Mouse (Mus musculus): ENCODE results near the gene Arid1b. TPM values are rescaled to one million over a fixed set of nuclear protein-coding genes. Genes with fewer than 3 reads are reported as not detected.

Gene Arid1b
- polyA plus RNA-seq, 1 experiment from 2014 or later: 12.5 TPM

DNA sequence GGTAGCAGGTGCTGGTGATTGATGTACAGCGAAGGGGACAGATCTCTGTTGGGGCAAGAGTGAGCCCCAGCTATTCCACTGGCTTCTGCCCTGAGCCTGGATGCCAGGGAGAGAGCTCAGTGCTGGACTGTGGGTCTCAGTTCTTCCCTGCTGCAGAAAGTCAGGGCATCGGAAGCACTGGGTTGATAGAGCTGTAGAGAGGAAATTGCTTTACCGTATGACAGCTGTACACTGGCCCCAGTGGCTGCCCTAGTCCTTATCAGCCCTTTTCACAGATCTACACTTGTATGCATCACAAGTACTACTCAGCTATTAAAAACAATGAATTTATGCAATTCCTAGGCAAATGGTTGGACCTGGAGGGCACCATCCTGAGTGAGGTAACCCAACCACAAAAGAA is 40.1 kb downstream of the Arid1b start:
- 94% methylated on average over 3 of the region's 3 CpGs for WGBS

DNA sequence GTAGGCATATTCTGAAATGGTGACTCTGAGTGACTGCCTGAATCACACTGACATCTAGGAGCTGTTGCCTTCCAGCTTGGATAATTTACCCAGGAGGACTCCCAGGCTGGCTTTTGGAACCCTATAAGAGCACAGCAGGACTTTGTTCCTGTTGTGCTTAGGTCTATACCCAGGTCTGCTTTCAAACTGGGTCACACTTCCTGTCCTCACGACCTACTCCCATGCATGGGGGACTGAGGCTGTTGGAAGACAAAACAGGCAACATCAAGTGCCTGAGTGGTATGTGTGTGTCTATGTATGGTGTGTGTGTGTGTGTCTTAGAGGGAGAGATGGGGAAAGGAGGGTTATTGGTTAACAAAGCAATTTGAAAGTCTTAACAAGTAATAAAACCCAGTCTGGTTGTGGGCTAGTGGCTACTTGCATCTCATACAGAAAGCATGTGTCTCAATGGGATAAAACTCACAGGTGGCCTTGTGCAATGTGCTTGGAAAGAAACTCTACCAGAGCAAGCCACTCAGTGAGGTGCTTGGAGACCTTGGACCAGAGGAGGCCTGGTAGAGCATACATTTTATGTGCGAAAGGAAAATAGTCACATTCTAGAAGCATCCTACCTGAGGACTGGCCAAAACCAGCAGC is 42.2 kb downstream of the Arid1b start:
- no peak for DNase-seq (ENCODE audit: low spot score)
- Histone ChIP-seq H3K4me3 (no peak overlapping the region), H3K27ac (peak overlapping the region; percentile 25; the same call in 1 of the 2 replicates), H3K4me1 (peaks cover 37% of the 10 kb centered on the region), H3K27me3 (ENCODE audit: low read depth, poor library complexity, severe bottlenecking) (no peaks in the 10 kb centered on the region), H3K36me3 (peaks cover 13% of the 10 kb centered on the region), H3K9me3 (replicated peaks) (no peaks in the 10 kb centered on the region)
- 59% methylated on average over 2 of the region's 2 CpGs for WGBS

More for the DNA sequence above, 40.1 kb downstream of the Arid1b start:
- H3K4me1 ChIP-seq: peaks cover 34% of the 10 kb centered on the region
- DNase-seq (ENCODE audit: low spot score): no peak
- H3K4me3 ChIP-seq: no peak overlapping the region
- H3K9me3 ChIP-seq (replicated peaks): no peaks in the 10 kb centered on the region
- H3K27ac ChIP-seq: no peak overlapping the region
- no peaks in the 10 kb centered on the region for H3K27me3 ChIP-seq (ENCODE audit: low read depth, poor library complexity, severe bottlenecking)
- H3K36me3 ChIP-seq: 0 out of 2 replicates have a peak, but pooled peaks cover 3% of the 10 kb centered on the region

DNA sequence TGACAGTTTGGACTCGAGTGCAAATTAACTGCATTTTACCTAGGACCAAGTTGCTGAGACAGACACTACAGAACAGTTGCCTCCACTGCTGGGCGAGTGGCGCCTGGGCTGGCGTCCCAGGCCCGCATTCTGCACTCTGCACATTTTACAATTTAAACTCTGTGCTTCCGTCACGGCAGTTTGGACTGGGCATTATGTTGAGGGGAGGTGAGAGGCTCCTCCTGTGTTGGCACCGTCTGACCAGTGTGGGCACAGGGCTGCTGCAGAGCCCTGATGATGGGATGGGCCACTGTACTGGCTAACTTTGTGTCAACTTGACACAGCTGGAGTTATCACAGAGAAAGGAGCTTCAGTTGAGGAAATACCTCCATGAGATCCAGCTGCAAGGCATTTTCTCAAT is 43.1 kb downstream of the Arid1b start:
- Histone ChIP-seq H3K27me3 (ENCODE audit: low read depth, poor library complexity, severe bottlenecking) (no peaks in the 10 kb centered on the region), H3K9me3 (replicated peaks) (no peaks in the 10 kb centered on the region), H3K4me1 (peaks cover 38% of the 10 kb centered on the region), H3K4me3 (no peak overlapping the region), H3K36me3 (peaks cover 22% of the 10 kb centered on the region), H3K27ac (no peak overlapping the region)
- no peak for DNase-seq (ENCODE audit: low spot score)
- WGBS: 90% methylated on average over 8 of the region's 8 CpGs

DNA sequence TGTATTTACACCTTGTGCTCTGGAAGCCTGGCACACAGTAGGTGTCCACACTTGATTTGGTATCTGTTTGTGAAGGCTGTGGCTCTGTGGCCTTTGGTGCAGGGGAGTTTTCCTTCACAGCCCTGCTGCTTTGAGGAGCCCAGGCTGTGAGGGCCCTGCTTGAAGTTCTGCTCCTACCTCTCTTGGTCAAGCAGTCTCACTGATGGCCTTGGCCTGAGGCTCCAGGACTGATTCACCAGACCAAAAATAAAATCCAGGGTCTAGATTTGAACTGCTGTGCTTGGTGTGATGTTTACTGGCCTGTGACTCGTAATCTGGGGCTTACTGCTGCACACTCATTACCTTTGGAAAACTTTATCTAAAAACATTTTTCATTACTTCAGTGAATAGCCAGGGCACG is 45.7 kb downstream of the Arid1b start:
- 89% methylated on average over 2 of the region's 2 CpGs for WGBS
- Histone ChIP-seq H3K9me3 (replicated peaks) (no peaks in the 10 kb centered on the region), H3K27me3 (ENCODE audit: low read depth, poor library complexity, severe bottlenecking) (no peaks in the 10 kb centered on the region), H3K36me3 (peaks cover 34% of the 10 kb centered on the region), H3K27ac (no peak overlapping the region), H3K4me3 (no peak overlapping the region), H3K4me1 (peaks cover 38% of the 10 kb centered on the region)
- DNase-seq (ENCODE audit: low spot score): no peak

DNA sequence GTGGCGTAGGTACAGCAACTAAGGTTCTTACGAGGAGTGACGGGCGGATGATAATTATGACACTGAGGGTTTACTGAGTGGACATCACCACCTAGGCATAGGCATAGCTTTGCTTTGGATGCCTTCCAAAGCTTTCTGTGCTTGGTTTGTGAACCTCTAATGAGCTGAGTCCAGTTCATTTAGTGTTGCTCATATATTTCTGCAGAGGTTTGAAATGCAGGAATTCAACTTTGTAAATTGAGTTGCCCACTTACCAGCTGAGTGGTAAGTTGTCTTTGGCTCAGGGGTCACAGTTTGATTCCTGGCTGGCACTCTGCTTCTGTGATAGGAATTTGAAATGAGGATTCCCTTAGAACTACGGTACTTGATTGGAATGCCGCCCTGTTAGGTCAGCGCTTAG is 49.7 kb downstream of the Arid1b start:
- H3K4me3 ChIP-seq: no peak overlapping the region
- peaks cover 31% of the 10 kb centered on the region for H3K36me3 ChIP-seq
- no peak for DNase-seq (ENCODE audit: low spot score)
- no peaks in the 10 kb centered on the region for H3K9me3 ChIP-seq (replicated peaks)
- 91% methylated on average over 7 of the region's 7 CpGs for WGBS
- no peaks in the 10 kb centered on the region for H3K27me3 ChIP-seq (ENCODE audit: low read depth, poor library complexity, severe bottlenecking)
- H3K4me1 ChIP-seq: peaks cover 16% of the 10 kb centered on the region
- H3K27ac ChIP-seq: no peak overlapping the region

DNA sequence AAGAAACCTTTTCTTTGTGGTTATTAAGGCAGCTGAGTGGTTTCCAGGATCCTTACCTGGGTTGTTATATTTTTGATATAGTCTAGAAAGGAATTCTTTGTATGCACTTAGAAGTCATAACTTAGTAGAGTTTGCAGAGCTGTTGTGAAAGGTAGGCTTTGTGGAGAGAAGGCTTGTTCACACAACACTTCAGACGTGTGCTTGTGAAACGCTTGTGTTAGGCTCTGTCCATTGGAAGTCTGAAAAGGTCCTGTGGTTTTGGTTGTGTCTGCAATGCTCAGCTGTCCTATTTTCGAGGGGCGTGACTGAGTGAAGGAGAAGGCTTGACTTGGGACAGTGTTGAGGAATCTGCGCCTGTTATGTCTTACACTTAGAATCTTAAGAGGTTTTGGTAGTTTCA is 51.5 kb downstream of the Arid1b start:
- H3K27me3 ChIP-seq (ENCODE audit: low read depth, poor library complexity, severe bottlenecking): no peaks in the 10 kb centered on the region
- H3K9me3 ChIP-seq (replicated peaks): no peaks in the 10 kb centered on the region
- 96% methylated on average over 5 of the region's 5 CpGs for WGBS
- no peak overlapping the region for H3K27ac ChIP-seq
- H3K4me3 ChIP-seq: no peak overlapping the region
- H3K36me3 ChIP-seq: peaks cover 41% of the 10 kb centered on the region
- H3K4me1 ChIP-seq: peaks cover 11% of the 10 kb centered on the region
- no peak for DNase-seq (ENCODE audit: low spot score)

DNA sequence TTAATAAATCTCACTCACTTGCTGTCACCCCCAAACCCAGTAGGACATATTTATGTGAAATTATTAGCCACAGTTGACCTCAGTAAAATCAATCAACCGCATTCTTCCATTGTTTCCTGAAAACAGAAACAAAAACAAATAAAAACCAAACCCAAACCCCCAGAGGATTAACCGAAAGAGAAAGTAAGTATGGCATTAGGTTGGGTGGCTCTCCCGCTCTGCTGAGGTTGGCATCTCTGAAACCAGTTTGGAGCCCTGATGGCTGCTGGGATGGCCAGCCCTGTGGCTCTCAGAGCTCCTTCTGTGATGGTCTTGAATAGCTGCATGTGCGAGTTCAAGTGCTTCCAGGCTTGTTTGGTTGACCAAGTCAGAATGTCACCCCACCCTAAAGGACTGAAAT is 53.2 kb downstream of the Arid1b start:
- no peak overlapping the region for H3K4me3 ChIP-seq
- H3K27ac ChIP-seq: no peak overlapping the region
- peaks cover 11% of the 10 kb centered on the region for H3K4me1 ChIP-seq
- no peaks in the 10 kb centered on the region for H3K27me3 ChIP-seq (ENCODE audit: low read depth, poor library complexity, severe bottlenecking)
- H3K9me3 ChIP-seq (replicated peaks): no peaks in the 10 kb centered on the region
- H3K36me3 ChIP-seq: peaks cover 32% of the 10 kb centered on the region; the same call in 1 of the 2 replicates
- no peak for DNase-seq (ENCODE audit: low spot score)
- WGBS: 90% methylated on average over 4 of the region's 4 CpGs

DNA sequence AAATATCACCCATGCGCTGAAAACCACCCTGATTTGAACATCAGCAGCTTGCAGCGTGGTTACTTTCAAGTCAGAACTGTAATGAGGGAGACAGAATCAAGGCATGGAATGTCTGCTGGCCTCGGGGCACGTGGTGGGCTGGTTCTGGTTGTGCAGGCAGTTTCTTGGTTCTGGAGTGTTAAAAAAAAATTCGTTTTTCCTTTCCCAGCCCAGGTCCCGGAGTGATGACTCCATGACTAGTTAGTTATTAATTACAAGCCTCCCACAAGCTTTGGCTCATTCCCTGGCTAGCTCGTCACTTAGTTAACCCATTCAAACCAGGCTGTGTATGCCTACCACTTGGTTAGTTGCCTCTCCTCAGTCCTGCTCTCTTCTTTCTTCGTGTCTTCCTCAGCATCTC is 56.1 kb downstream of the Arid1b start:
- H3K27me3 ChIP-seq (ENCODE audit: low read depth, poor library complexity, severe bottlenecking): no peaks in the 10 kb centered on the region
- 85% methylated on average over 8 of the region's 8 CpGs for WGBS
- H3K27ac ChIP-seq: no peak overlapping the region
- H3K4me3 ChIP-seq: no peak overlapping the region
- peaks cover 31% of the 10 kb centered on the region for H3K4me1 ChIP-seq
- no peaks in the 10 kb centered on the region for H3K9me3 ChIP-seq (replicated peaks)
- no peak for DNase-seq (ENCODE audit: low spot score)
- peaks cover 24% of the 10 kb centered on the region for H3K36me3 ChIP-seq

DNA sequence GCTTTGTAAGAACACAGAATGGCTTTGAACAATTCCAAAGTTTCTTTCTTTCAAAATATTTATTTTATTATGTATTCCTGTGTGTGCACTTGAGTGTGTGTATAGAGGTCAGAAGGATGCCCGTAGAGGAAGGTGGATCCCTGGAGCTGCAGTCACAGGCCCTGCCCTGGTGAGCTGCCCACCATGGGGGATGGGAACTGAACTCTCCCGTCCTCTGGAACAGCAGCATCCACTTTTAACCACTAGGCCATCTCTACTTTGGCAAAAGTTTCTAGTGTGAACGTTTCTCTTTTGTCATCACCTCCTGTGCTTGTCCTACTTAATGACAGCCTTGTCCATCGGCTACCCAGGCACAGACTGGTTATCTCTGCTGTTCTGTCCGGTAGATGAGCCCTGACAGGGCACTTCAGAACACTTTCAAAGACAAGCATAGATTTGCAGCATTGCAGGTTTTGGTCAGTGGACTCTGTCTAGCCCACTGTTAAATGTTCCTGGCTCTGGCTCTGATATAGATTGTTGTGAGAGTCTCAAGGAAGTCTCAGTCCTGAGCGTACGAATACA is 56.9 kb downstream of the Arid1b start:
- Histone ChIP-seq H3K27me3 (ENCODE audit: low read depth, poor library complexity, severe bottlenecking) (no peaks in the 10 kb centered on the region), H3K9me3 (replicated peaks) (no peaks in the 10 kb centered on the region), H3K36me3 (peaks cover 24% of the 10 kb centered on the region), H3K4me1 (peaks cover 35% of the 10 kb centered on the region), H3K27ac (no peak overlapping the region), H3K4me3 (no peak overlapping the region)
- DNase-seq (ENCODE audit: low spot score): no peak
- WGBS: 93% methylated on average over 7 of the region's 7 CpGs

DNA sequence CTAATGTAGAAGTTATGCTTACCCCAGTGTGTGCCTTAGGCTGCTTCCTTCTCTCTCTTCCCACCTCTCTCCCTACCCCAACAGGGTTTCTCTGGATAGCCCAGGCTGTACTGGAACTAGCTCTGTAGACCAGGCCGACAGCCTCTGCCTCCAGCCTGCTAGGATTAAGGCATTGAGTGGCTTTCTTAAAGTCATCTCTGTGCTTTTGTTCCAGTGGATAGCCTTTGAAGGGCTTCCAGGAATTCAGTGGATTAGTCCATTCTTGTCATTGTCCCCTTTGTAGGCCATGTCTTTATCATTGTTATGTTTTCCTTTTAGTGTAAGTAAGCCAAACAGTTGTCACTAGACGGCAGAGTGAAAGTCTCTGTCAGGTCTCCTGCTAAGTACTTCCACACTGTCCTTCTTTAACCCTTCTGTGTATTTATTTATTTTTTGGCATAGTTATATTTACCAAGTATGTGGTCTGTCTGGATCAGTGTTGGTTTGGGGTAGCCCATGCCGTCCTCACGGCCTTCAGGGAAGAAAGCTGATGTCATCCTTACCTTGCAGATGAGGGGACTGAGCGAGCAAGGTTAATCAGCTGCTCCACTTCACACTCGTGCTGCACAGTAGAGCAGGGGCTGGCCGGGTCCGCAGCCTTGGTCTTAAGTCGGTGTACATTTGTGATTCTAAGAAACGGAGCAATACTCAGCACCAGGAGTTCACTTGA is 58.1 kb downstream of the Arid1b start:
- no peak overlapping the region for H3K4me3 ChIP-seq
- no peaks in the 10 kb centered on the region for H3K9me3 ChIP-seq (replicated peaks)
- DNase-seq (ENCODE audit: low spot score): no peak
- no peak overlapping the region for H3K27ac ChIP-seq
- H3K4me1 ChIP-seq: peaks cover 47% of the 10 kb centered on the region
- no peaks in the 10 kb centered on the region for H3K27me3 ChIP-seq (ENCODE audit: low read depth, poor library complexity, severe bottlenecking)
- peaks cover 24% of the 10 kb centered on the region for H3K36me3 ChIP-seq
- WGBS: 88% methylated on average over 10 of the region's 10 CpGs

DNA sequence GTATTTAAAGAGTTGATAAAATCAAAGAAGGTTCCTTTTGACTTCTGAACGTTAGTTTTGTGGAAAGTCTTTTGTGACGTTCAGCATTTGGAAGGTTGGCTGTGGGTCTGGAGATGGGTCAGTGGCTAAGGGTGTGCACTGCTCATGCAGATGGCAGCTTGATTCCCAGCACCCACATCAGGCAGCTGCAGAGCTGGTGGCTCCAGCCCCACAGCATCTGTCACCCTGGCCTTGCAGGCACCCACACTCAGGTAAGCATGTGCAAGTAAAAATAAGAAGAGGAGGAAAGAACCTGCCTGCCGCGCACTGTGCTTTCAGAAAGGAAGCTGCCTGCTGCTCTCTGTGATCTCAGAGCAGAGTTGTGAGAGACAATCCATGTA is 58.7 kb downstream of the Arid1b start:
- H3K27ac ChIP-seq: no peak overlapping the region
- H3K4me1 ChIP-seq: peaks cover 48% of the 10 kb centered on the region
- WGBS: 85% methylated on average over 4 of the region's 4 CpGs

DNA sequence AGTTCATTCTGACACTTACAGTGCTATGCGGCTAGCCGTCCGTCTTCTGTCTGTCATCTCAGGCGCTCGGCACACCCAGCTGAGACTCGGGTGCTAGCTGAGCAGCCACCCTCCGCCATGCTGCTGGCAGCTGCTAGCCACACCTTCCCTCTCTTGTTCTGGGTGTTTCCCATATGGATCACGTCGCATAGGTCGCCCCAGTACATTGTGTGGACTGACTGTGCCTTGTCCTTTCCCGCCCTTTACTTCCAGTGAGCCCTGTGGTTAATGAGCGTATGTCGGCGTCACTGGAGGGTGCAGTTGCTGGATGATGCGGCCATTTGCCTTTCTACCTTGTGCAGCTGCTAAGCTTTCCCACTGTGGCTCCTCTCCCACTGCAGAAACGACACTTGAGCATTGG is 59.1 kb downstream of the Arid1b start:
- no peaks in the 10 kb centered on the region for H3K27me3 ChIP-seq (ENCODE audit: low read depth, poor library complexity, severe bottlenecking)
- no peaks in the 10 kb centered on the region for H3K9me3 ChIP-seq (replicated peaks)
- H3K36me3 ChIP-seq: peaks cover 24% of the 10 kb centered on the region
- H3K27ac ChIP-seq: no peak overlapping the region
- WGBS: 77% methylated on average over 16 of the region's 16 CpGs
- DNase-seq (ENCODE audit: low spot score): no peak
- peaks cover 52% of the 10 kb centered on the region for H3K4me1 ChIP-seq
- no peak overlapping the region for H3K4me3 ChIP-seq

More for the DNA sequence above, 58.7 kb downstream of the Arid1b start:
- H3K27me3 ChIP-seq (ENCODE audit: low read depth, poor library complexity, severe bottlenecking): no peaks in the 10 kb centered on the region
- no peak overlapping the region for H3K4me3 ChIP-seq
- no peaks in the 10 kb centered on the region for H3K9me3 ChIP-seq (replicated peaks)
- DNase-seq (ENCODE audit: low spot score): no peak
- H3K36me3 ChIP-seq: peaks cover 24% of the 10 kb centered on the region

DNA sequence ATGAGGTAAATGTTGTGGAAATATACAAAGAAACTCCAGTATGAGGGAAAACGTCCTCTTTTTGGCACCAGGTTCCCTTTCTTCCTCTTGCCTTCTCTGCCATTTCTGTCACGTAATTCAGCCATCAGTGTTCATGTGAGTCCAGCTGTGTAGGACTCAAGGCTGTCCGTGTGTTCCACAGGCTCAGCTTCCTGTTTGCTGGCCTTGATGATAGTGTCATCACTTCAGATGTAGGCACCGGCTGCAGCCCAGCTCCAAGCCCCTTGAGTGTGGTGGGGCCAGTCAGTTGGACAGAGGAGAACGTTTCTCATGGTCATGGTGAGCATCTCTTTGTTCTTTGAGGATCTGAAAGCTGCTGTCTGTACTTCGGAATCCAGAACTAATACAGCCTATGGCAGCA is 61.3 kb downstream of the Arid1b start:
- 83% methylated on average over 6 of the region's 6 CpGs for WGBS
- no peaks in the 10 kb centered on the region for H3K9me3 ChIP-seq (replicated peaks)

More for the DNA sequence above, 61.3 kb downstream of the Arid1b start:
- Histone ChIP-seq H3K36me3 (peaks cover 11% of the 10 kb centered on the region; the same call in 1 of the 2 replicates), H3K4me1 (peaks cover 74% of the 10 kb centered on the region), H3K27me3 (ENCODE audit: low read depth, poor library complexity, severe bottlenecking) (no peaks in the 10 kb centered on the region), H3K4me3 (no peak overlapping the region), H3K27ac (no peak overlapping the region)
- DNase-seq (ENCODE audit: low spot score): no peak
